Mouse (Mus musculus): Measurements from ENCODE around the gene Src. TPM values are rescaled to one million over a fixed set of nuclear protein-coding genes. Genes with fewer than 3 reads are reported as not detected.
A peak's percentile ranks its signal among the peaks of the same experiment; 100 is the strongest.

Src gene
- polyA plus RNA-seq, 1 experiment: 98.1 TPM

DNA sequence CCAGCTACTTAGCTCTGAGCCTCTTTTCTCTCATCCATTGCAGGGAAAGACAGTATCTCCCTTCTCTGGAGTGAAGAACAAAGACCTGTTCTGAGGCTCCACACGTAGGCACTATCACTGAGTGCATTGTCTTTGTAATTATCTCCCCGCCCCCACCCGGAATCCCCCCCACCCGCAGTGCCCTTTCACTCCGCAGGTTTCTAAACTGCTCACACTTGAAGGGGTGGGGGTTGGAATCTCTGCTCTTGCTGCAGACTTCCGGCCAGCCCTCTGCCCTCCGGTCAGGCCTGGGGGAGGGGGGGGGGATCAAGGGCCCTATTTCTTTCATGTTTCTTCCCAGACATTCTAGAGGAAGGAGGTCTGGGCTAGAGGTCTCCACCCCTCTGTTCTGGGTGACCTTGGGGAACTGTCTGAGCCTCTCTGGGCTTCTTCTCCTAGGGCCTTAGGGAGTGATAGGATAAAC lies 396 bp downstream of the Src start:
- no peak for TF ChIP-seq POLR2A (IDR thresholded peaks at IDR 0.05; ENCODE audit: borderline replicate concordance, extremely low read depth, insufficient read depth, insufficient read length, poor library complexity, severe bottlenecking)
- TF ChIP-seq CTCF (IDR thresholded peaks at IDR 0.05; ENCODE audit: borderline replicate concordance, extremely low read depth, insufficient read depth, insufficient read length): no peak
- DNase-seq (ENCODE audit: low read depth): no peak

DNA sequence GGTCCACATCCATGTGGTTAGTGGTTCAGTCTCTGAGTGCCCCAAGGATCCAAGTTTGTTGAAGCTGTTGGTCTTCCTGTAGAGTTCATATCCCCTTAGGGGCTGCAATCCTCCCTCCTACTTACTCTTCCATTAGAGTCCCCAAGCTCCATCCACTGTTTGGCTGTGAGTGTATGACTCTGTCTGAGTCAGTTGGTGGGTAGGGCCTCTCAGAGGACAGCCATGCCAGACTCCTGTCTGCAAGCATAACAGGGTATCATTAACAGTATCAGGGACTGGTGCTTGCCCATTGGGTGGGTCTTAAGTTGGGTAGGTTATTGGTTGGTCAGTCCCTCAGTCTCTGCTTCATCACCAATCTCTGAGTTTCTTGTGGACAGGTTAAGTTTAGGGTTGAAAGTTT lies 1.3 kb downstream of the Src start:
- no peak for DNase-seq (ENCODE audit: low read depth)
- no peak for TF ChIP-seq CTCF (IDR thresholded peaks at IDR 0.05; ENCODE audit: borderline replicate concordance, extremely low read depth, insufficient read depth, insufficient read length)
- no peak for TF ChIP-seq POLR2A (IDR thresholded peaks at IDR 0.05; ENCODE audit: borderline replicate concordance, extremely low read depth, insufficient read depth, insufficient read length, poor library complexity, severe bottlenecking)

DNA sequence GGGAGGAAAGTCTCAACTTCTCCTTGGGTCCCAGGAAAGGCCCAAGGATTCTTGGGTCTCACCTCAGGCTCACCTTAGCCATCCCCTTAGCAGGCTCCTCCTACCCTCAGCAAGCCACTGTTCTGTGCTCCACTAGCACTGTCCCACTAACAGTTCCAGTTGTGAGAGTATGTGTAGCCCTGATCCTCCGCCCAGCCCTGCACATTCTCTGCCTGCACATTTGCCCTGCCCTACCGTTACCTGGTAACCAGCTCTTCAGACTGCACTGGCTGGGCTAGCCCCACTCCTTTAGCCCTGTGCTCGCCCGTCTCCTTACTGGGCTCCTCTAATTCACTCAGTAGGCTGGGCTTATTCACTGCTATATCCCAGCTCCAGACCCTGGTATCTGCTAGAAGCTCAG lies 2.2 kb downstream of the Src start:
- TF ChIP-seq POLR2A (IDR thresholded peaks at IDR 0.05; ENCODE audit: borderline replicate concordance, extremely low read depth, insufficient read depth, insufficient read length, poor library complexity, severe bottlenecking) (no peak), CTCF (IDR thresholded peaks at IDR 0.05; ENCODE audit: borderline replicate concordance, extremely low read depth, insufficient read depth, insufficient read length) (no peak)
- DNase-seq (ENCODE audit: low read depth): no peak

DNA sequence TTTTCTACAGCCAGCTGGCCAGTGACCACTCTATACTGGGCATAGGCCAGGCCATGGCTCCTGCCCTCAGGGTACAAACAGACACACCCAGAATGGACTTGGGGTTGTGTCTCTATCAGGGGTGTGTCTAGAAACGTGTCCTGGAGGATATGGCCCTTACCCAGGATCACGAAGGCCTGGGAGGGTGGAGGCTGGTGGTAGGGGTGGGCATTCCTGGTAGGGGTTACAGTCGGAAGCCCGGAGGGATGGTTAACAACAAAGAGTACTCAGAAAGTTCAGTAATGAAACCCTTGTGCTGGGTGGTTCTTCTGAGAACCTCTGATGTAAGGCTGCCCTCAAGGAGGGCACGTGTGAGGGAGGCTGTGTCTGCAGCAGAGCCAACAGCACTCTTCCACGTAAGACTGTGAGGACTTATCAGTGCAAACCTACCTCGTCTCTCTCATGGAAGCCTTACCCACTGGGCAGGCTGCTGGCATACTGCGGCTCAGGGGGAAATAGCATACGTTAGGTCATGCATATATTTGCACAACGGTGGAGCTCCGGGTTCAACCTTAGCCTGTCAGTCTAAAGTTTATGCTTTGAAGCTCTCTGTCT lies 3.9 kb downstream of the Src start:
- DNase-seq (ENCODE audit: low read depth): no peak

DNA sequence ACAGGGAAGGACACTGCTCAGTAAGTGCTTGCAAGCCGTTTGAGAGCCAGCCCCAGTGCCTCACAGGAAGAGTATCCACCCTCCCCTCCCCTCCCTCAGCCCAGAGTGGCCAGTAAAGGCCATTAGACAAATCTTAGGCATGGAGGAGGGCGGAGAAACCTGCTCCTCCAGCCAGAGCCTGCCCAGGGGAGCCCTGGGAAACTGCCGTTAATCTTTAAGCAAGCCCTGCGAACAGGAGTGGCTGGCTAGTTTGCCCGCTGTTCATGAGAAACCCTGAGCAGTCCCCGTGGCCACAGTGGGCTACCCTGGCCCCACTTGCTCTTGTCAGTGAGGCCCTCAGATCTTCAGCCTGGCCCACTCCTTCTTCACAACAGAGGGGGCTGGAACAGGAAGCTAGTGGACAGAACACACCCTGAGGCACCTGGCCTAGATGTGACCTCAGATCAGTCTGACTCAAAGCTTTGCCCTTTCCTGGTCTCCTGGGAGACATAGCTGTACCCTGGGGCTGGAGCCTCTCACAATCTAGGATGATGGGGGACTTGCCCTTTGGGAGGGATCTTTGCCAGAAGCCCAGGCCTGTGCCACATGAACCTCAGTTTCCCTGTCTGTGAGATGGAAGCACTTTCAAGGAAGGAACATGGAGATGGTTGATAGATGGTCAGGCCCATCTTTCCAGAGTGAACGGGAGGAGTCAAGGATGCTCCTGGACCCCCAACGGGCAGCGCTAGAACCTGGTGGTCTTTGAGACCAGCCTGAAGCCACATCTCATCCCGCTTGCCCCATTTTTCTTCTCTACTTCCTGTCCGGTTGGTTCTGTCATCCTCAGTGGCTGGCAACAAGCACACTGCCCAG lies 4.8 kb downstream of the Src start:
- TF ChIP-seq POLR2A (IDR thresholded peaks at IDR 0.05; ENCODE audit: borderline replicate concordance, extremely low read depth, insufficient read depth, insufficient read length, poor library complexity, severe bottlenecking) (no peak), CTCF (IDR thresholded peaks at IDR 0.05; ENCODE audit: borderline replicate concordance, extremely low read depth, insufficient read depth, insufficient read length) (no peak)
- peak; percentile 39 for DNase-seq (ENCODE audit: low read depth)

More for the DNA sequence above, 3.9 kb downstream of the Src start:
- TF ChIP-seq POLR2A (IDR thresholded peaks at IDR 0.05; ENCODE audit: borderline replicate concordance, extremely low read depth, insufficient read depth, insufficient read length, poor library complexity, severe bottlenecking): no peak

DNA sequence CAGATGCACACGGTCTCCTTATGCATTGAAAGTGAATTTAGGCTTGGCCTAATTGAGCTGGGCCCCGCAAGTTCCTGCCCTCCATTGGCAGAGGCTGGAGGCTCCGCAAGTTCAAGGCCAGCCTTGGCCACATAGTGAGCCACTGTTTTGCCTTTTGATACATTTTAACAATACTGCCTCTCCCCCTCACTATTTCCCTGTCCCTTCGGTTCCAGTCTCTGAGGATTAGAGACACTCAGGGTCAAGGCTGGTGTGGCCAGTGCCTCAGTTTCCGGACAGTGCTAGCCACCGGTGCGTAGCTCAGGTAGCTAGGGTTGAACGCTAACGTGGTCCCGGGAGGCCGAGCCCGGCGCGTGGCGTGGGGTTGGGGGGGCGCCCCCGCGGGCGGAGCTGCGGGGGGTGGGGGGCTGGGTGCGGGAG lies 5.5 kb downstream of the Src start:
- TF ChIP-seq POLR2A (IDR thresholded peaks at IDR 0.05; ENCODE audit: borderline replicate concordance, extremely low read depth, insufficient read depth, insufficient read length, poor library complexity, severe bottlenecking) (no peak), CTCF (IDR thresholded peaks at IDR 0.05; ENCODE audit: borderline replicate concordance, extremely low read depth, insufficient read depth, insufficient read length) (no peak)
- DNase-seq (ENCODE audit: low read depth): peak; percentile 25

DNA sequence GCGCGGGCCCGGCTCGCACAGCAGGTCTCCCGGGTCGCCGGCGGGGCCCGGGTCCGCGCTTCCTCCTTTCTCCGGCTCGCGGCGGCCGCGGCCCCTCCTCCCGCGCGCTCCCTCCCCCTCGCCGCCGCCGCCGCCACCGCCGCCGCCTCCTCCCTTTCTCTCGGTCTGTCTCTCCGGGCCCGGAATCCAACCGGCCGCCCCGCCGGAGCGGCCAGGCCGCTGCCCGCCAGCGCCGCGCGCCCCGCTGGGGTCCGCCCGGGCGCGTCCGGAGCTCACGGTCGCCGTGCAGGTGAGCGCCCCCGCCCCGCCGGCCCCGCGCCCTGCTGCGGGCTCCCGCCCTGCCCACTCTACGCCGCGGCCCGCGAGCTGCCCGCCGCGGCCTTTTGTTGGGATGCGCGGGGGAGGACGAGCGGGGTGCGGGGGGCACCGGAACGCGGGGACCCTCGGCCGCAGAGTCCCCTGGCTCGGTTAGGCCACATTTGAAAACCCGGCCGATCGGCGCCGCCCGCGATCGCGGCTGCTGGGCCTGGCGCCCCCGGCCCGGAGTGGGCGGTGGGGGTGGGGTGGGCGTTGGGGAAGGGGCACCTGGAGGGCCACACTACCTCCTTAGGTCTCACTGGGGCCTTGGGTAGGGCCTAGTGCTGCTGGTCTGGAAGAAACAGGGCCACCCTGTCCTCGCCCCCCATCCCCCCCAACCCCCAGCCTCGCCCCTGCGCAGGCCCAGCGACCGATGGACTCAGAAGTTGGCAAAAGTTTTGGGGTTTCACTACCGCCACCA lies 6.1 kb downstream of the Src start:
- peak; percentile 34 for DNase-seq (ENCODE audit: low read depth)

DNA sequence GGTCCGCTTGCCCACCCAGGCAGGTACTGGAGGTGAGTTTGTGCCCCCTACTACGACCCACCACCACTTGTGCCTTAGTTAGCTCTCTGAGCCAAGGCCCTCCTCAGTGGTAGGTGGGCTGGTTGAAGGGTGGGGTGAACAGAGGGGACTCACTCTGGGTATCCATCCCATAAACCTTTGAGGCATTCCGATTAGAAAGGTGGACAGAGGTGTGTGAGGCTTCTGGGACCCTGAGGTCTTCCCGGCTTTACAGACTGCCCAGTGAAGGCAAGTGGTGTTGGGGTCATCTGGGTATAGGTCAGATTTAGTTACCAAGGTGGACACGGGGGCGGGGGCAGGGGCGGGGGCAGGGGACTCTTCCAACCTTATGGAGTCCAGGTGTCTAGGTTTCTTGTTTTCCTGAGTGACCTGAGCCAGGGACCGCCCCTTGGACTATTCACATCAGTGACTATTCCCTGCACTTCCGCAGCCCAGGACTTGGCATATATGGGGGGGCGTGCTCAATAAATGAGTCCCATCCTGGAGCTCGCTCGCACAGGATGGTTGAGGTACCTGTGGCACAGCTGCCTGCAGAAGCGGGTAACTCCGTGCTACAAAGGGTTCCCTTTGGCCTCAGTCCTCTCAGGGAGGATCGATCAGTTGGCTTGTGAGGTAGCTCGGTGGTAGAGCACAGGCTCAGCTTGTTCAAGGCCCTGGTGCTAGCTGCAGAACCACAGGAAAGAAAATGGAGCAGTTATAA lies 6.8 kb downstream of the Src start:
- TF ChIP-seq CTCF (IDR thresholded peaks at IDR 0.05; ENCODE audit: borderline replicate concordance, extremely low read depth, insufficient read depth, insufficient read length): no peak
- TF ChIP-seq POLR2A (IDR thresholded peaks at IDR 0.05; ENCODE audit: borderline replicate concordance, extremely low read depth, insufficient read depth, insufficient read length, poor library complexity, severe bottlenecking): no peak
- DNase-seq (ENCODE audit: low read depth): peak; percentile 32

More for the DNA sequence above, 6.1 kb downstream of the Src start:
- no peak for TF ChIP-seq CTCF (IDR thresholded peaks at IDR 0.05; ENCODE audit: borderline replicate concordance, extremely low read depth, insufficient read depth, insufficient read length)
- peak; percentile 15; the same call in 1 of the 2 replicates for TF ChIP-seq POLR2A (IDR thresholded peaks at IDR 0.05; ENCODE audit: borderline replicate concordance, extremely low read depth, insufficient read depth, insufficient read length, poor library complexity, severe bottlenecking)

DNA sequence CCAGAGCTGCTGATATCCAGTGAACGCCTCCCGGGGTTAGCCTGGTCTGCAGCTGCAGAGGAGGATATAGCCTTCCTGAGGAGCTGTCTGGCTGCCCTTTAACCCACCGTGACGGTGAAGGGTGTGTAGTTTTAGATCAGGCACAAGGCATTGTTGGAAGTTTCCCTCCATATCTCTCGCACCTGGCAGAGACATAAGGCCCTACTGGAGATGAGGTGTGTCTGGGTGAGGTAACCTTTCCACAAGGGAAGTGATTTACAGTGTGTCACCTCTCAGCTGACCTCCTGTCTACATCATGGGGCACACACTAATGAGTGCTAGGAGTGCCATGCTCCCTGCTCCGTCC lies 7.4 kb downstream of the Src start:
- TF ChIP-seq CTCF (IDR thresholded peaks at IDR 0.05; ENCODE audit: borderline replicate concordance, extremely low read depth, insufficient read depth, insufficient read length): no peak
- no peak for TF ChIP-seq POLR2A (IDR thresholded peaks at IDR 0.05; ENCODE audit: borderline replicate concordance, extremely low read depth, insufficient read depth, insufficient read length, poor library complexity, severe bottlenecking)
- no peak for DNase-seq (ENCODE audit: low read depth)

DNA sequence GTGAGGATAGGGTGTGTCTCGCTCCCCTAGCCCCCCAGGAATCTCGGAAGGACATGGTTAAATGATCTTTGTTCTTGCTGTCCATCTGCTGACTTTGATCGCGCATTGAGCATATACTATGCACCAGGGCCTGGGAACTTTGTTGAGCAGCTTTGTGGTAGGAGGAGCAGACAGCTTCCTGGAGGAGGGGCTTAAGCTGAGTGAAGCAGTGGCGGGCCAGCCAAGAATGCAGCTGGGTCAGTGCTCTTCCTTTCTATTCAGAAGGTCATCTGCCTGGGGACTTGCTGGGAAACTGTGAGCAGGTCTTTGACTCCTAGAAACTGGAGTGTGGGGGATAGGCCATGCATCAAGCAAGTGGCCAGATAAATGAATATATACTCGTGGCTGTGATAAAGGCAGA lies 7.9 kb downstream of the Src start:
- DNase-seq (ENCODE audit: low read depth): peak; percentile 38
- no peak for TF ChIP-seq POLR2A (IDR thresholded peaks at IDR 0.05; ENCODE audit: borderline replicate concordance, extremely low read depth, insufficient read depth, insufficient read length, poor library complexity, severe bottlenecking)
- TF ChIP-seq CTCF (IDR thresholded peaks at IDR 0.05; ENCODE audit: borderline replicate concordance, extremely low read depth, insufficient read depth, insufficient read length): no peak

DNA sequence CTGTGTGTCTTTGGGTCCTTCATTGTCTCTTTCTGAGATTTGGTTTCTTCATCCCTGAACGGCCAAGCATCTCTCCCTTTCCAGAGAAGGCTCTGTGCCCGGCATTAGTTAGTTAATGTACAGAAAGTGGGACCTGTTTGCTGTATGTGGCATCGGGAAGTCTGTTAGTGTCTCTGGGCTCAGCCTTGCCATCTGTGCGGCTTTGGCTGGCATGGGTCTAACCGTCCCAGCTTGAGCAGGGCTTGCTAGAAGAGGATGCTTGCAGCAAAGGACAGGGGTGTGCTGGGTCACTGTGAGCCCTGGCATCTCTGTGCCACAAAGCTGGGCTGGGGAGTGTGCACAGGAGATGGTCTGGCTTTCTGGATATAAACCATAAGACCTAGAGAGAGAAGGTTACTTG lies 8.9 kb downstream of the Src start:
- DNase-seq (ENCODE audit: low read depth): no peak
- TF ChIP-seq POLR2A (IDR thresholded peaks at IDR 0.05; ENCODE audit: borderline replicate concordance, extremely low read depth, insufficient read depth, insufficient read length, poor library complexity, severe bottlenecking) (no peak), CTCF (IDR thresholded peaks at IDR 0.05; ENCODE audit: borderline replicate concordance, extremely low read depth, insufficient read depth, insufficient read length) (no peak)
